Comparison of ENCODE assay signal across 15 mouse cellular contexts in genomic region chr14:20963863-20964262, GRCm38 (mm10). TPM values are rescaled to one million over a fixed set of nuclear protein-coding genes. Genes with fewer than 3 reads are reported as not detected.
A peak's percentile ranks its signal among the peaks of the same experiment; 100 is the strongest.
DNase-seq lines count a peak whose midpoint lies in the region; ATAC-seq lines count a peak whose summit lies in the region.
"Had no signal": no experiment of that assay in that cellular context is flagged by ENCODE, and none has a peak within 500 bp of the region (broad histone marks: within the 10 kb centered on the region; RNA-seq: fewer than 3 reads in every experiment).

No protein-coding gene starts in this region.

- no peak overlapping the region for H3K9ac ChIP-seq in heart, embryonic 16.5 days (ENCODE audit: low read length)
- H3K9ac ChIP-seq in neural tube, embryonic 11.5 days (ENCODE audit: low read length) = no peak overlapping the region
- H3K9ac ChIP-seq: embryonic facial prominence, embryonic 13.5 days; midbrain, embryonic 15.5 days had no signal

- H3K27ac ChIP-seq in heart, embryonic 16.5 days (ENCODE audit: low read length) = 0 out of 2 replicates have a peak overlapping the region, but pooled peaks have one; percentile 1
- H3K27ac ChIP-seq in neural tube, embryonic 11.5 days (ENCODE audit: low read depth, low read length) = peak overlapping the region; percentile 15
- H3K27ac ChIP-seq: embryonic facial prominence, embryonic 13.5 days; midbrain, embryonic 15.5 days had no signal

- no peak overlapping the region for H3K4me2 ChIP-seq in heart, embryonic 16.5 days (ENCODE audit: low read depth, low read length)
- H3K4me2 ChIP-seq in neural tube, embryonic 11.5 days (ENCODE audit: low read depth) = no peak overlapping the region
- H3K4me2 ChIP-seq: embryonic facial prominence, embryonic 13.5 days; midbrain, embryonic 15.5 days had no signal

- no peak for ATAC-seq in heart, embryonic 16.5 days (replicated peaks; ENCODE audit: extremely low read depth, insufficient read depth, low FRiP score)
- ATAC-seq in neural tube, embryonic 11.5 days (ENCODE audit: insufficient read depth, low FRiP score, low TSS enrichment) = no peak
- ATAC-seq in megakaryocyte progenitor cell, adult 5-6 weeks (replicated peaks; ENCODE audit: poor library complexity) = 0 out of 2 replicates have a peak, but pooled peaks have one; percentile 34
- ATAC-seq: midbrain, embryonic 15.5 days had no signal

- DNase-seq in heart, adult 9 months (ENCODE audit: low spot score in 2 of 2) = no peak
- DNase-seq in neural tube, embryonic 11.5 days (ENCODE audit: low spot score) = no peak
- DNase-seq in neural tube, embryonic 10.5 days (ENCODE audit: extremely low spot score, low spot score) = no peak
- no peak for DNase-seq in retina, postnatal 1 day
- DNase-seq in ovary, postnatal 10 days (ENCODE audit: low spot score) = no peak
- DNase-seq: adrenal gland, postnatal 10 days; cerebellum, adult 18-20 months; heart, adult 11 months; heart, postnatal 4 days; lung, adult 2 months; spleen, adult 18-20 months had no signal

- no peaks in the 10 kb centered on the region for H3K9me3 ChIP-seq in heart, embryonic 16.5 days (replicated peaks; ENCODE audit: control insufficient read depth, low read length)
- H3K9me3 ChIP-seq in neural tube, embryonic 11.5 days (ENCODE audit: control insufficient read depth, low read length) = no peaks in the 10 kb centered on the region
- H3K9me3 ChIP-seq: embryonic facial prominence, embryonic 13.5 days; midbrain, embryonic 15.5 days had no signal

- no peaks in the 10 kb centered on the region for H3K27me3 ChIP-seq in heart, embryonic 16.5 days (ENCODE audit: control insufficient read depth, insufficient read depth, low read length)
- no peaks in the 10 kb centered on the region for H3K27me3 ChIP-seq in neural tube, embryonic 11.5 days (ENCODE audit: control insufficient read depth, insufficient read depth, low read length)
- H3K27me3 ChIP-seq: embryonic facial prominence, embryonic 13.5 days; midbrain, embryonic 15.5 days had no signal

- peaks cover 7% of the 10 kb centered on the region for H3K4me1 ChIP-seq in heart, embryonic 16.5 days (ENCODE audit: control insufficient read depth, insufficient read depth, low read length)
- H3K4me1 ChIP-seq in neural tube, embryonic 11.5 days (ENCODE audit: control insufficient read depth, insufficient read depth, low read length) = 0 out of 2 replicates have a peak, but pooled peaks cover 4% of the 10 kb centered on the region
- H3K4me1 ChIP-seq: embryonic facial prominence, embryonic 13.5 days; midbrain, embryonic 15.5 days had no signal

- H3K36me3 ChIP-seq in heart, embryonic 16.5 days (ENCODE audit: control insufficient read depth, insufficient read depth) = 0 out of 2 replicates have a peak, but pooled peaks cover 2% of the 10 kb centered on the region
- H3K36me3 ChIP-seq in neural tube, embryonic 11.5 days (ENCODE audit: control insufficient read depth, insufficient read depth, low read length) = no peaks in the 10 kb centered on the region
- H3K36me3 ChIP-seq: embryonic facial prominence, embryonic 13.5 days; midbrain, embryonic 15.5 days had no signal

- 75% methylated on average over 4 of the region's 4 CpGs for WGBS in heart, embryonic 16.5 days
- WGBS in neural tube, embryonic 11.5 days = 90% methylated on average over 4 of the region's 4 CpGs

- H3K4me3 ChIP-seq in heart, embryonic 16.5 days (ENCODE audit: low read length) = no peak overlapping the region
- no peak overlapping the region for H3K4me3 ChIP-seq in neural tube, embryonic 11.5 days (ENCODE audit: low read depth, low read length)
- H3K4me3 ChIP-seq: embryonic facial prominence, embryonic 13.5 days; midbrain, embryonic 15.5 days had no signal

RNA-seq across cellular contexts. Expression of gene Vcl, which starts 34.7 kb away (rescaled TPM):
- 89.3 and 97.0 TPM in 2 replicates for polyA plus RNA-seq in heart, embryonic 16.5 days (2015; fragmentation: Nextera tagmentation; extraction: Ambion mirVana)
- polyA plus RNA-seq in neural tube, embryonic 11.5 days (2014; fragmentation: Nextera tagmentation; extraction: Ambion mirVana) = 51.2 and 55.5 TPM in 2 replicates
- total RNA-seq in megakaryocyte progenitor cell, adult 5-6 weeks (2015) = 42.9 and 50.6 TPM in 2 replicates
- total RNA-seq in megakaryocyte progenitor cell, adult 5-6 weeks (2017) = 30.0 and 32.3 TPM in 2 replicates
